Mouse (Mus musculus) MEL (cell line): ENCODE results near the gene Cyren. TPM values are rescaled to one million over a fixed set of nuclear protein-coding genes. Genes with fewer than 3 reads are reported as not detected.

ENCODE experiments used
- DNase-seq: peaks from one replicate; pipeline ENCODE4 v3.0.0; 2011; ENCODE audit warnings: low read depth, low spot score
- H3K27ac ChIP-seq: 2 replicates; pipeline ENCODE4 v1.5.1; 2012; ENCODE audit warnings: low read depth, mild to moderate bottlenecking, control low read depth, low read length, moderate library complexity; ENCODE audit not compliant: control insufficient read depth
- H3K27me3 ChIP-seq, 2 experiments: fragments of 150-350 bp in 1 of 2; sonication (generic) in 1 of 2; 2 replicates each; pipeline ENCODE4 v1.6.1; 2012; ENCODE audit warnings: low read length in 2 of 2, mild to moderate bottlenecking in 2 of 2, improper control_type of control experiment in 1 of 2, moderate library complexity in 1 of 2; ENCODE audit not compliant: insufficient read depth in 2 of 2, control insufficient read depth in 1 of 2
- H3K36me3 ChIP-seq, 2 experiments: 2 replicates each; pipeline ENCODE4 v1.6.1; 2012 to 2014; ENCODE audit warnings: low read length in 2 of 2, improper control_type of control experiment in 1 of 2, inconsistent platforms in 1 of 2, mild to moderate bottlenecking in 1 of 2; ENCODE audit not compliant: insufficient read depth in 2 of 2, control insufficient read depth in 1 of 2
- H3K4me1 ChIP-seq, 2 experiments: fragments of 150-350 bp in 1 of 2; sonication (generic) in 1 of 2; 2 replicates each; pipeline ENCODE4 v1.6.1; 2012; ENCODE audit warnings: low read length in 2 of 2, improper control_type of control experiment in 1 of 2, mild to moderate bottlenecking in 1 of 2; ENCODE audit not compliant: insufficient read depth in 2 of 2, control insufficient read depth in 1 of 2
- H3K4me3 ChIP-seq, 2 experiments: fragments of 150-350 bp in 1 of 2; sonication (generic) in 1 of 2; 2 replicates each; pipeline ENCODE4 v1.5.1; 2012; ENCODE audit warnings: low read depth in 2 of 2, low read length in 2 of 2, mild to moderate bottlenecking in 2 of 2, moderate library complexity in 2 of 2, control low read depth in 1 of 2, improper control_type of control experiment in 1 of 2; ENCODE audit not compliant: control insufficient read depth in 1 of 2, insufficient read depth in 1 of 2
- H3K79me2 ChIP-seq: 2 replicates; pipeline ENCODE4 v1.6.1; 2012; ENCODE audit warnings: mild to moderate bottlenecking, low read length, moderate library complexity; ENCODE audit not compliant: control insufficient read depth, poor library complexity, insufficient read depth
- H3K9ac ChIP-seq: 2 replicates; pipeline ENCODE4 v1.6.1; 2012; ENCODE audit warnings: low read depth, mild to moderate bottlenecking, control low read depth, low read length, moderate library complexity; ENCODE audit not compliant: control insufficient read depth, poor library complexity, severe bottlenecking
- H3K9me3 ChIP-seq: fragments of 150-350 bp; sonication (generic); replicated peaks from 2 replicates; pipeline ENCODE4 v1.6.1; 2012; ENCODE audit warnings: mild to moderate bottlenecking, low read length, improper control_type of control experiment, moderate library complexity; ENCODE audit not compliant: insufficient read depth
- BHLHE40 ChIP-seq: IDR thresholded peaks from 2 replicates; pipeline ENCODE4 v1.6.1; 2012; ENCODE audit warnings: low read depth, mild to moderate bottlenecking, inconsistent platforms, low read length, improper control_type of control experiment, borderline replicate concordance
- CHD1 ChIP-seq: IDR thresholded peaks from 2 replicates; pipeline ENCODE4 v1.6.1; 2012; ENCODE audit warnings: low read depth, mild to moderate bottlenecking, inconsistent platforms, low read length, improper control_type of control experiment
- CHD2 ChIP-seq: IDR thresholded peaks from 2 replicates; pipeline ENCODE4 v1.6.1; 2011; ENCODE audit warnings: low read length, improper control_type of control experiment
- CTCF ChIP-seq, 3 experiments: IDR thresholded peaks in 2 of 3; conservative IDR thresholded peaks in 1 of 3; 2 replicates each; pipeline ENCODE4 v1.5.1; 2011 to 2012; ENCODE audit warnings: low read length in 3 of 3, low read depth in 2 of 3, mild to moderate bottlenecking in 2 of 3, improper control_type of control experiment in 1 of 3, inconsistent platforms in 1 of 3, mixed read lengths in 1 of 3, moderate library complexity in 1 of 3; ENCODE audit not compliant: control insufficient read depth in 1 of 3, insufficient read depth in 1 of 3, poor library complexity in 1 of 3, severe bottlenecking in 1 of 3
- ELF1 ChIP-seq: IDR thresholded peaks from 2 replicates; pipeline ENCODE4 v1.6.1; 2014; ENCODE audit warnings: low read depth, mild to moderate bottlenecking, inconsistent platforms, low read length, improper control_type of control experiment, moderate library complexity
- EP300 ChIP-seq, 2 experiments: IDR thresholded peaks; 2 replicates each; pipeline ENCODE4 v1.6.1; 2011; ENCODE audit warnings: improper control_type of control experiment in 2 of 2, low read length in 2 of 2, low read depth in 1 of 2, mild to moderate bottlenecking in 1 of 2
- ETS1 ChIP-seq: IDR thresholded peaks from 2 replicates; pipeline ENCODE4 v1.6.1; 2012; ENCODE audit warnings: low read depth, mild to moderate bottlenecking, inconsistent platforms, low read length, improper control_type of control experiment, moderate library complexity
- GABPA ChIP-seq: IDR thresholded peaks from 2 replicates; pipeline ENCODE4 v1.6.1; 2012; ENCODE audit warnings: low read depth, mild to moderate bottlenecking, inconsistent platforms, low read length, improper control_type of control experiment, moderate library complexity
- GATA1 ChIP-seq: IDR thresholded peaks from 2 replicates; pipeline ENCODE4 v1.6.1; 2011; ENCODE audit warnings: low read depth, low read length, improper control_type of control experiment
- HCFC1 ChIP-seq: IDR thresholded peaks from 2 replicates; pipeline ENCODE4 v1.6.1; 2012; ENCODE audit warnings: low read depth, mild to moderate bottlenecking, inconsistent platforms, low read length, improper control_type of control experiment, moderate library complexity
- JUND ChIP-seq: IDR thresholded peaks from 2 replicates; pipeline ENCODE4 v1.6.1; 2011; ENCODE audit warnings: low read depth, mild to moderate bottlenecking, improper control_type of control experiment, low read length
- KAT2A ChIP-seq: conservative IDR thresholded peaks from 2 replicates; pipeline ENCODE4 v1.6.1; 2012; ENCODE audit warnings: low read depth, low read length, improper control_type of control experiment, inconsistent platforms
- MAFK ChIP-seq: IDR thresholded peaks from 2 replicates; pipeline ENCODE4 v1.6.1; 2011; ENCODE audit warnings: low read depth, mild to moderate bottlenecking, low read length, improper control_type of control experiment, borderline replicate concordance
- MAX ChIP-seq: IDR thresholded peaks from 2 replicates; pipeline ENCODE4 v1.6.1; 2011; ENCODE audit warnings: low read length, improper control_type of control experiment
- MAZ ChIP-seq: IDR thresholded peaks from 2 replicates; pipeline ENCODE4 v1.6.1; 2012; ENCODE audit warnings: low read depth, mild to moderate bottlenecking, inconsistent platforms, low read length, improper control_type of control experiment
- MEF2A ChIP-seq: IDR thresholded peaks from 2 replicates; pipeline ENCODE4 v1.6.1; 2014; ENCODE audit warnings: low read depth, mild to moderate bottlenecking, inconsistent platforms, low read length, improper control_type of control experiment; ENCODE audit not compliant: poor library complexity, insufficient replicate concordance, severe bottlenecking; ENCODE audit errors: extremely low read depth
- MXI1 ChIP-seq: IDR thresholded peaks from 2 replicates; pipeline ENCODE4 v1.6.1; 2011; ENCODE audit warnings: mild to moderate bottlenecking, low read depth, low read length, improper control_type of control experiment
- MYB ChIP-seq: IDR thresholded peaks from 2 replicates; pipeline ENCODE4 v1.6.1; 2011; ENCODE audit warnings: mild to moderate bottlenecking, low read depth, low read length, improper control_type of control experiment
- MYC ChIP-seq: IDR thresholded peaks from 2 replicates; pipeline ENCODE4 v1.6.1; 2011; ENCODE audit warnings: low read depth, mild to moderate bottlenecking, low read length, improper control_type of control experiment, moderate library complexity
- NELFE ChIP-seq: IDR thresholded peaks from 2 replicates; pipeline ENCODE4 v1.6.1; 2011; ENCODE audit warnings: low read depth, low read length, improper control_type of control experiment
- POLR2A ChIP-seq, 2 experiments: IDR thresholded peaks; 2 replicates each; pipeline ENCODE4 v1.6.1; 2011 to 2012; ENCODE audit warnings: low read length in 2 of 2, mild to moderate bottlenecking in 2 of 2, control low read depth in 1 of 2, improper control_type of control experiment in 1 of 2, low read depth in 1 of 2, moderate library complexity in 1 of 2; ENCODE audit not compliant: control insufficient read depth in 1 of 2, insufficient read depth in 1 of 2, poor library complexity in 1 of 2
- POLR2AphosphoS2 ChIP-seq: IDR thresholded peaks from 2 replicates; pipeline ENCODE4 v1.6.1; 2011; ENCODE audit warnings: low read length, improper control_type of control experiment
- RAD21 ChIP-seq: IDR thresholded peaks from 2 replicates; pipeline ENCODE4 v1.6.1; 2011; ENCODE audit warnings: mild to moderate bottlenecking, low read depth, low read length, improper control_type of control experiment
- RCOR1 ChIP-seq: IDR thresholded peaks from 2 replicates; pipeline ENCODE4 v1.6.1; 2012; ENCODE audit warnings: low read depth, mild to moderate bottlenecking, inconsistent platforms, low read length, improper control_type of control experiment
- SIN3A ChIP-seq: IDR thresholded peaks from 2 replicates; pipeline ENCODE4 v1.6.1; 2012; ENCODE audit warnings: low read length, improper control_type of control experiment, inconsistent platforms
- TAL1 ChIP-seq: IDR thresholded peaks from 2 replicates; pipeline ENCODE4 v1.6.1; 2012; ENCODE audit warnings: mild to moderate bottlenecking, inconsistent platforms, low read length, moderate library complexity, mixed read lengths
- TBP ChIP-seq: IDR thresholded peaks from 2 replicates; pipeline ENCODE4 v1.8.0; 2011; ENCODE audit warnings: low read depth, low read length, improper control_type of control experiment
- TCF12 ChIP-seq: IDR thresholded peaks from 2 replicates; pipeline ENCODE4 v1.6.1; 2014; ENCODE audit warnings: low read depth, mild to moderate bottlenecking, inconsistent platforms, low read length, improper control_type of control experiment, moderate library complexity
- ZC3H11A ChIP-seq: IDR thresholded peaks from 2 replicates; pipeline ENCODE4 v1.6.1; 2012; ENCODE audit warnings: low read depth, mild to moderate bottlenecking, inconsistent platforms, low read length, improper control_type of control experiment
- ZMIZ1 ChIP-seq: IDR thresholded peaks from 2 replicates; pipeline ENCODE4 v1.6.1; 2012; ENCODE audit warnings: low read depth, mild to moderate bottlenecking, inconsistent platforms, low read length, improper control_type of control experiment, moderate library complexity
- polyA plus RNA-seq, 2 experiments: library from polyadenylated mRNA; stranded (reverse) in 1 of 2; unstranded in 1 of 2; fragments of >175 nt in 1 of 2; fragments of >200 nt in 1 of 2; gene quantifications; 2 replicates each; pipeline versions ENCODE4 v1.2.1 to v1.2.4; 2012; ENCODE audit warnings: low replicate concordance in 2 of 2, low read depth in 1 of 2; ENCODE audit not compliant: insufficient read length in 2 of 2, insufficient read depth in 1 of 2, missing spikeins in 1 of 2
- total RNA-seq: library from RNA; depleted of rRNA; stranded (reverse); fragments of 300-350 nt; gene quantifications from 2 replicates; pipeline ENCODE4 v1.2.3, GENCODE M21; 2012

Gene Cyren
- total and polyA plus RNA-seq, 3 experiments: 10.1 to 15.9 TPM; not detected in 1

DNA sequence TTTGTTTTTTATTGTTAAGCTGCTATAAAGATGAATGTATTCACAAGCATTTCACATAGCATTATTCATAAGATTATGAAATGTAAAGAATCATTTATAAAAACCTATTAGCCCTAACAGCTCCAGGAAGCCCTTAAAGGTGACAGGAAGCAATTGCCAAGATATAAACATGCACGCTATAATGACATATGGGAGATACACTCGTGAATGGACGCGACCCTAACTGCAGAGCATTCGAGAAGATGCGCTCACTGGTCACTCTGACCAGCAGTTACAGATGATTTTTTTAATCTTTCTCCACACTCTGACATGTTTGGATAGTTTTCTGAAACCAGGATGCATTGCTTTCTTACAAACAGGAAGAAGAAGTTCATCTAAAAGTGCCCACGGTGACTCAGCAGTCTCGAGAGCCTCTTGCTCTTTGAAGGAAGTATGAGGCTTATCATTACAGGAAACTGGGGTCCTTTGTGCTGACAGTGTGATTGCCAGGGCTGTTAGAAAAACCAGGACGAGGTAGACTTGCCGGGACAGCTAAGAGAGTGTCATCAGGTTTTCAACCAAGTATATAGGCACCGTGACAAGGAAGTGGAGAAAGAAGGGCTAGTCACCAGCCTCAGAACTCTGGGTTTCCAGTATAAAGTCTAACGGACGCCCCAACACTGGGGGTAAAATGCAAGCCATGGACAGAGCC lies 8.5 kb downstream of the Cyren start:
- peaks cover 0 to 53% of the 10 kb centered on the region in 2 experiments; a peak in 2 of 4 replicates for H3K36me3 ChIP-seq
- H3K9me3 ChIP-seq: no peaks in the 10 kb centered on the region
- H3K4me3 ChIP-seq: peak overlapping the region; percentile 28 to 50
- peak overlapping the region; percentile 95 for H3K27ac ChIP-seq
- peak in 1 of 2 experiments; percentile 84; a peak in 3 of 4 replicates for TF ChIP-seq POLR2A (IDR thresholded peaks at IDR 0.05; ENCODE audit: control insufficient read depth in 1 of 2, insufficient read depth in 1 of 2, low read depth in 1 of 2, low read length in 2 of 2, poor library complexity in 1 of 2)
- no peak for TF ChIP-seq ZC3H11A
- peak; percentile 86 for TF ChIP-seq TCF12
- TF ChIP-seq MYC: peak; percentile 87
- TF ChIP-seq NELFE: peak; percentile 61
- TF ChIP-seq GABPA: peak; percentile 98
- peak; percentile 93 for TF ChIP-seq GATA1
- peak; percentile 79 for TF ChIP-seq HCFC1
- no peak; the same call in 1 of the 2 replicates for TF ChIP-seq KAT2A
- peak; percentile 93 to 95 for TF ChIP-seq EP300 (IDR thresholded peaks at IDR 0.05; ENCODE audit: low read depth in 1 of 2, low read length in 2 of 2)
- TF ChIP-seq RAD21: no peak
- TF ChIP-seq CTCF (IDR thresholded peaks at IDR 0.05 in 2 of 3, conservative IDR thresholded peaks at IDR 0.05 in 1 of 3; ENCODE audit: control insufficient read depth in 1 of 3, insufficient read depth in 1 of 3, low read depth in 2 of 3, low read length in 3 of 3, poor library complexity in 1 of 3, severe bottlenecking in 1 of 3): no peak
- peak; percentile 63; the same call in 1 of the 2 replicates for TF ChIP-seq MAX
- peak; percentile 94 for TF ChIP-seq TBP
- 0 out of 2 replicates have a peak, but pooled peaks have one; percentile 69 for TF ChIP-seq JUND
- peak; percentile 70 for TF ChIP-seq MXI1
- TF ChIP-seq MEF2A: no peak
- peak; percentile 74 for TF ChIP-seq ZMIZ1
- peak; percentile 40; the same call in 1 of the 2 replicates for TF ChIP-seq BHLHE40
- peak; percentile 98 for TF ChIP-seq ETS1
- peak; percentile 96 for TF ChIP-seq SIN3A
- no peak for TF ChIP-seq CHD2
- no peak for TF ChIP-seq MAZ
- TF ChIP-seq POLR2AphosphoS2: peak; percentile 82
- peak; percentile 75 for TF ChIP-seq RCOR1
- peak; percentile 72; the same call in 1 of the 2 replicates for TF ChIP-seq CHD1
- TF ChIP-seq MAFK: peak; percentile 96
- TF ChIP-seq TAL1: no peak; the same call in 1 of the 2 replicates
- TF ChIP-seq ELF1: peak; percentile 85
- TF ChIP-seq MYB: peak; percentile 50
- H3K27me3 ChIP-seq: no peaks in the 10 kb centered on the region
- H3K4me1 ChIP-seq: peaks cover 16 to 64% of the 10 kb centered on the region in 2 experiments
- peak overlapping the region; percentile 73 for H3K9ac ChIP-seq
- H3K79me2 ChIP-seq: no peaks in the 10 kb centered on the region; the same call in 1 of the 2 replicates
- peak; percentile 99 for DNase-seq
